Mouse (Mus musculus) ES-E14 (cell line): ENCODE measurements around the gene Usp50. TPM values are rescaled to one million over a fixed set of nuclear protein-coding genes. Genes with fewer than 3 reads are reported as not detected.

Experiments used
- DNase-seq: peaks from one replicate; pipeline ENCODE4 v3.0.0-alpha.2; 2013; ENCODE audit warnings: low read depth, low spot score
- H3K27ac ChIP-seq: 2 replicates; pipeline ENCODE4 v1.5.1; 2012; ENCODE audit warnings: low read depth, mild to moderate bottlenecking, low read length, moderate library complexity, mixed read lengths; ENCODE audit not compliant: poor library complexity, insufficient read depth, severe bottlenecking
- H3K36me3 ChIP-seq: 2 replicates; pipeline ENCODE4 v1.6.1; 2012; ENCODE audit warnings: mild to moderate bottlenecking, low read length, moderate library complexity, mixed read lengths; ENCODE audit not compliant: control insufficient read depth, poor library complexity, insufficient read depth, severe bottlenecking
- H3K4me1 ChIP-seq, 2 experiments: fragments of 150-350 bp in 1 of 2; sonication (generic) in 1 of 2; 2 replicates each; pipeline ENCODE4 v1.6.1; 2012; ENCODE audit warnings: low read length in 2 of 2, mild to moderate bottlenecking in 1 of 2, mixed read lengths in 1 of 2; ENCODE audit not compliant: control insufficient read depth in 2 of 2, insufficient read depth in 2 of 2, poor library complexity in 1 of 2
- H3K4me3 ChIP-seq, 2 experiments: fragments of 150-350 bp in 1 of 2; sonication (generic) in 1 of 2; 2 replicates each; pipeline ENCODE4 v1.5.1; 2012; ENCODE audit warnings: low read length in 2 of 2, low read depth in 1 of 2, mild to moderate bottlenecking in 1 of 2, mixed read lengths in 1 of 2; ENCODE audit not compliant: insufficient read depth in 1 of 2, poor library complexity in 1 of 2, severe bottlenecking in 1 of 2
- H3K9ac ChIP-seq: 2 replicates; pipeline ENCODE4 v1.6.1; 2012; ENCODE audit warnings: low read depth, mild to moderate bottlenecking, low read length, mixed read lengths; ENCODE audit not compliant: poor library complexity, insufficient read depth, severe bottlenecking
- H3K9me3 ChIP-seq: fragments of 150-350 bp; sonication (generic); 2 replicates; pipeline ENCODE4 v1.6.1; 2012; ENCODE audit warnings: low read depth, mild to moderate bottlenecking, low read length; ENCODE audit not compliant: control insufficient read depth, insufficient read depth
- CHD2 ChIP-seq: IDR thresholded peaks from 2 replicates; pipeline ENCODE4 v1.6.1; 2014; ENCODE audit warnings: mild to moderate bottlenecking, low read depth, low read length, inconsistent platforms
- HCFC1 ChIP-seq: IDR thresholded peaks from 2 replicates; pipeline ENCODE4 v1.6.1; 2012; ENCODE audit warnings: low read length, inconsistent platforms, borderline replicate concordance; ENCODE audit not compliant: insufficient read depth
- MAFK ChIP-seq: IDR thresholded peaks from 2 replicates; pipeline ENCODE4 v1.6.1; 2014; ENCODE audit warnings: mild to moderate bottlenecking, low read depth, low read length, inconsistent platforms; ENCODE audit not compliant: insufficient read depth
- ZC3H11A ChIP-seq: IDR thresholded peaks from 2 replicates; pipeline ENCODE4 v1.6.1; 2012; ENCODE audit warnings: low read depth, mild to moderate bottlenecking, inconsistent platforms, low read length, borderline replicate concordance
- ZNF384 ChIP-seq: IDR thresholded peaks from 2 replicates; pipeline ENCODE4 v1.6.1; 2012; ENCODE audit warnings: low read depth, low read length, inconsistent platforms
- in situ Hi-C, 2 experiments: fragments of 600-800 bp; cut with MboI; formaldehyde crosslinking; loops; one replicate each; pipeline ENCODE4 v1.15.1; 2025; ENCODE audit warnings: low sequenced_read_pairs in 2 of 2, inconsistent platforms in 1 of 2; ENCODE audit not compliant: unreplicated experiment in 2 of 2
- total RNA-seq: library from RNA; depleted of rRNA; stranded (reverse); fragments of 300-350 nt; gene quantifications from 2 replicates; pipeline ENCODE4 v1.2.3, GENCODE M21; 2012

Usp50 gene
- total RNA-seq, 1 experiment, result 3.4 TPM

DNA sequence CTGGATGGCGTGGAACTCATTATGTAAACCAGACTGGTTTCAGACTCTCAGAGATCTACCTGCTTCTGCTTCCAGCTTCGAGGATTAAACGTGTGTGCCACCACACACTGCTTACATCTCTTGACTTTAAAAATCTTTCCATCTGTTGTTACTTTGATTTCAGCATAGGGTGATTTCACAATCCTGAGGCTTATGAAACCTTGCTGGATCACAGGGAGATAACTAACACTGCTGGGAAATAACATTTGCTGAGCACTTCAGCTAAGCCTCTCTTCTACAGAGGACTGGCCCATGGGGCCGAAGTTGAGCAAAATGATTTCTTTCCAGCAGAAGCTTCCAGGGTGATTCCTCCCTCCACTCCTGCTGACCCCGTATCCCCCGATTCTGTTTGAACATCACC is 88.0 kb downstream of the Usp50 start:
- Histone ChIP-seq H3K4me1 (no peaks in the 10 kb centered on the region), H3K36me3 (no peaks in the 10 kb centered on the region), H3K9ac (no peak overlapping the region), H3K4me3 (no peak overlapping the region), H3K27ac (no peak overlapping the region), H3K9me3 (no peaks in the 10 kb centered on the region)
- no peak for DNase-seq
- in situ Hi-C loops, result no loop called here
- TF ChIP-seq CHD2, result no peak
- no peak for TF ChIP-seq HCFC1
- no peak for TF ChIP-seq ZNF384
- TF ChIP-seq MAFK, result no peak
- TF ChIP-seq ZC3H11A, result no peak

- Histone ChIP-seq H3K9me3 (no peaks in the 10 kb centered on the region), H3K9ac (no peak overlapping the region), H3K4me3 (no peak overlapping the region), H3K27ac (no peak overlapping the region), H3K4me1 (no peaks in the 10 kb centered on the region), H3K36me3 (no peaks in the 10 kb centered on the region)
- TF ChIP-seq MAFK (no peak), CHD2 (no peak), ZNF384 (no peak), HCFC1 (no peak), ZC3H11A (no peak)
- DNase-seq, result no peak
- in situ Hi-C loops, result no loop called here
These were observed 92.0 kb downstream of the Usp50 start for GRCm38 (mm10) chr2:126691290-126691689.

DNA sequence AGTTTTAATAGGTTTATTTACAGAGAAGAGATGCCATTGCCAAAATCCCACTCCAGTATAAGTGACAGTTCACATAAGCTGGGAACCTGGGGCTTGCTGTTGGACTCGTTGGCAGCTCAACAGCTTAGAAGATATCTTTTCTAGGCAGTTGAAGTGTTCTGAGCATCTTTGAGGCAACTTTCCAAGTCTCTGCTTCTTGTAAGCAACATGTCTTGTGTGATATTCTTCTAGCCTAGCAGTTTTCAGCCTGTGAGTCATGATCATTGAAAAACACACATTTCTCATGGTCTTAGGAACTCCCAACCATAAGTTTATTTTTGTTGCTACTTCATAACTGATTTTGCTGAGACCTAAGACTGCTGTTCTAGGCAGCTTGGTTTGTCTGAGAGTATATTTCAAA is 100.3 kb downstream of the Usp50 start:
- Histone ChIP-seq H3K36me3 (no peaks in the 10 kb centered on the region), H3K27ac (no peak overlapping the region), H3K4me3 (no peak overlapping the region), H3K9me3 (no peaks in the 10 kb centered on the region), H3K9ac (no peak overlapping the region), H3K4me1 (no peaks in the 10 kb centered on the region)
- TF ChIP-seq HCFC1 (no peak), CHD2 (no peak), ZC3H11A (no peak), ZNF384 (no peak), MAFK (no peak)
- in situ Hi-C loops, result no loop called here
- no peak for DNase-seq

- H3K4me3 ChIP-seq, result no peak overlapping the region
- no peaks in the 10 kb centered on the region for H3K9me3 ChIP-seq
- no peaks in the 10 kb centered on the region for H3K4me1 ChIP-seq
- no peak overlapping the region for H3K27ac ChIP-seq
- H3K36me3 ChIP-seq, result no peaks in the 10 kb centered on the region
- in situ Hi-C loops, result no loop called here
- H3K9ac ChIP-seq, result no peak overlapping the region
- no peak for TF ChIP-seq CHD2
- TF ChIP-seq HCFC1, result no peak
- TF ChIP-seq MAFK, result no peak
- TF ChIP-seq ZC3H11A, result no peak
- TF ChIP-seq ZNF384, result no peak
- DNase-seq, result no peak
These were observed 100.9 kb downstream of the Usp50 start for GRCm38 (mm10) chr2:126682333-126682732.

GRCm38 (mm10) chr2:126677366-126677765 is 105.9 kb downstream of the Usp50 start:
- no peak overlapping the region for H3K27ac ChIP-seq
- no peaks in the 10 kb centered on the region for H3K36me3 ChIP-seq
- H3K4me1 ChIP-seq, result peaks cover 2 to 3% of the 10 kb centered on the region in 2 experiments; a peak in 2 of 4 replicates
- TF ChIP-seq MAFK (no peak), ZC3H11A (no peak), ZNF384 (no peak), HCFC1 (no peak)
- in situ Hi-C loops, result no loop called here
- no peak overlapping the region for H3K9ac ChIP-seq
- DNase-seq, result no peak
- H3K4me3 ChIP-seq, result 0 out of 4 replicates have a peak overlapping the region, but pooled peaks of 1 of the 2 experiments have one; percentile 85
- H3K9me3 ChIP-seq, result no peaks in the 10 kb centered on the region
